Mouse (Mus musculus) cerebellum, adult (tissue): Measurements from ENCODE around the gene Tmco4.

ENCODE experiments used
- ATAC-seq: cut with Nextera tagmentation; 2 replicates; pipeline ENCODE4 v1.9.2; 2017; ENCODE audit warnings: mild to moderate bottlenecking, moderate library complexity, mixed read lengths; ENCODE audit not compliant: insufficient number of reproducible peaks, low FRiP score, low TSS enrichment

Gene Tmco4

DNA sequence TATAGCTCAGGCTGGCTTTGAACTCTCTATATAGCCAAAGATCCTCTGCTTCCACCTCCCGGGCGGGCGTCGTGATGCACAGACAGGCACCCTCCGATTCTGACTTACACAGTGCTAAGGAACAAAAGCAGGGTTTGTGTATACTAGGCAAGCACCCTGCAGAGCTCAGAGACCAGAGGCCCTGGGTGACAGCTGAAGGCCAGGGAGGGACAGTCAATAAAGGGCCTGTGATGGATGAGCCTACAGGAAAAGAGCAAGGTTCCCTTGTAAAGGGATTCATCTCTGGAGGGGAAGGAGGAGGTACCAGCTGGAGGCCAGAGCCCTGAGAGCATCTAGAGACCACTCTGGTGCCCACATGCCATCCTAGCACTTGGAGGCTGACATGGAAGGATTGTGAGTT is 80.7 kb downstream of the Tmco4 start:
- no peak for ATAC-seq

DNA sequence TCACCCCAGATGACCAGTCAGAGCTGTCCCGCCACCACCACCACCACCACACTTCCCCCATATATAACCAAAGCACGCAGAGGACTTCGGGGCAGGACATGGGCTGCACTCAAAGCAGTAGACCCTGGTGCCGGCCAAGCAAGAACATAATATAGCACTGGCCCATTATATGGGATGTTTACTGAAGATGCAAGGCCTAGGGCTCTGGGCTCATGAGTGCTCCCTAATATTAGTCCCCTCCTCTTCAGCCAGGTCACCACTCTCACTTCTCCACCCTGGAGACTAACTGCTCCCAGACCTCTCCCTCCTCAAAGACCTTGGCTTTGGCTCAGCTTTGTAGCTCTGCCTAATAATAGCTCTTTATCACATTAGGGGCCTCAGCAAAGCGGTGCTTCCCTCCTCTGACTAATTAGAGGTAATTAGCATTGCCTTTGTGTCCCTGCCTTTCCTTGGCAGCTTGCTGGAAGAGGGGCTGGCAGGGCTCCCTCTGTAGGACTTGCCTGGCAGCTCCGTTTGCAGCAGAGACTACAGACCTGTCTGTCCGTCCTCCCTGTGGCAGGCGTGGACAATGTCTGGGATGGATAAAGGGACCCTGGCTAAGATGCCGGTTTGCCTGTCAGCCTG is 81.7 kb downstream of the Tmco4 start:
- ATAC-seq: no peak

GRCm38 (mm10) chr4:139055336-139055735 is 82.6 kb downstream of the Tmco4 start:
- ATAC-seq: no peak

DNA sequence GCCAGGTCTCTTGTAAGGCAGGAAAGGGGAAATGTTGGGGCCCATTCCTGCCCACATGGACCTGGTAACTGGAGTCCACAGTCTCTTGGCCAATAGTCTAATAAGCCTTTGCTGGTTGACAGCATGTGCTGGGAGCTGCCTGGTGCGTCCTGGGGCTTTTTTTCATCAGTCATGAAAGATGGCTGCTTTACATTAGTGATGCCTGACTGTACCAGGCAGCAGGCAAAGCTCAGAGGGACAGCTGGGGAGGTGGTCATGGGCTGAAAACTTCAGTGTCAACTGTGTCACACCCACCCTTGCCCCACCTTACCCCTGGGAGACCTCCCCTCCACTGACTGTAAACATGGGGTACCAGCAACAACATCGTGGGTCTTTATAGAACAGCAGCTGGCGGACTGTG is 83.1 kb downstream of the Tmco4 start:
- no peak for ATAC-seq

- no peak for ATAC-seq
Measured at GRCm38 (mm10) chr4:139057291-139057690, 84.6 kb downstream of the Tmco4 start.

- no peak for ATAC-seq
Measured at GRCm38 (mm10) chr4:139058029-139058428, 85.3 kb downstream of the Tmco4 start.

DNA sequence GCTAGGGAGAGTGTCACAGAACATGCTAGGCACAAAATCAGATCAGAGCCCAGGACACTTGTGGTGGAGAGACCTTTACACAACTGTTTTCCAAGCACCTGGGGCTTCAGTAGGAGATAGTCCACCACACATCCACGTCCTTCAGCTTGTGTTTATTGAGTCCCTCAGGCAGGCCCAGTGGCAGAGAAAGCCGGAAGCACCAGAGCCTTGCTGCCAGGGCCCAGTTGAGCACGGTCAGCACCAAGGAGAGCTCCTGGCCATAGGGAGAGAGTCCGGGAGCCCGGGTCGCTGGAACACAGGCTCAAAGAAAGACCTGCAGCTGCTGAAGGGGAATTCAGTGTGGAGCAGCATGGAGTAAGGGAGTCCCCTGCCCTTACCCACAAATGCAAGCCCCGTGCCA is 86.9 kb downstream of the Tmco4 start:
- ATAC-seq: no peak

- ATAC-seq: no peak
Measured at GRCm38 (mm10) chr4:139064831-139065230, 92.1 kb downstream of the Tmco4 start.

DNA sequence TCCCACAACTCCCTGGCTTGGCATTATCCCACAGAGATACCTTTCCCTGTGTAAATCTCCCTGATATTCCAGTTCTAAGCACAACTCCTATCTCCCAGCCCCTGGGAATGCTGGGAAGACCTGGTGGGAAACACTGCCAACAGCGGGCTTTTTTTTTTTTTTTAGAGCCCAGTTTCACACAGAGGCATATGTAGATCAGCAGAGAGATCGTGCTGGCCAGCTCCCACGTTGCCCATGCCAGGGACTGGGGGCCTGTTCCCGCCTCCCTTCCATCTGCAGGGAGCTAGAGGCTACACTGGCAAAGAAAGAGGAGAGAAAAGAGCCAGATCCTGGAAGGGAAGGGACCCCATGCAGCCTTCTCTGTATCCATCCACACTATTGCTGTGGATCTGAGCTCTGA is 95.6 kb downstream of the Tmco4 start:
- ATAC-seq: no peak

GRCm38 (mm10) chr4:139074060-139074459 is 101.4 kb downstream of the Tmco4 start:
- ATAC-seq: no peak

- ATAC-seq: 0 out of 2 replicates have a peak, but pooled peaks have one; percentile 13
Measured at GRCm38 (mm10) chr4:139075041-139075711, 102.5 kb downstream of the Tmco4 start, which contains the start of gene Htr6. Gene Htr6, minus strand, starts transcription at chr4:139075570.

DNA sequence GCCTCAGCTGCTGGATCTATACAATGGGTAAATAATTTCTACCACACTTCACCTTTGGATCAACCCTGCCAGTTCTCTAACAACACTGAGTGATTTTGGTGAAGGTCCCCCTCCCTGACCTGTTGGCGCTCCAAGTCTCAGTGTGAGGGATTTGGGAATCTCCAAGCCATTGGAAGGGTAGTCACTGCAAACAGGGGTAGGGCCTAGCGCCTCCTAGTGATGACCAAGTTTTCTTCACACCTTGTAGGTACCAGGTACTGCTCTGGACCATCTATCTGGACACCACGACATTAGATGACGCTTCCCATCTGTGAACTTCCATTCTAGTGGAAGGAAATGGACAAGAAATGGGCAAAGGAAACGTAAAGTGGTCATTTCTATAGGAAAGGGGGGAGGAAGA is 103.2 kb downstream of the Tmco4 start:
- no peak for ATAC-seq

DNA sequence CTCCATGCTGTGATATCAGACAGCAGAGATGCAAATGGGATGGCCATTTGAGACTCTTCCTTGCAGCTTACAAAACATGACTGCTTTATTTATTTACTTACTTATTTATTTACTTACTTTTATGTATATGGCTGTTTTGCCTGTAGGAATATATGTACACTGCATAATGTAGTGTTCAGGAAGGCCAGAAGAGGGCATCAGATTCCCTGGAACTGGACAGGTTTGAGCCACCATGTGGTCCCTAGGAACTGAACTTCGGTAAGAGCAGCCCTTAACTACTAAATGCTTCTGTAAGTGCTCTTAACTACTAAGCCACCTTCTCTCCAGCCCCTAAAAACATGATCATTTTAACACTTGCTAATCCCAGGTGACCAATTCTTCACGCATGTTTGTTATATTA is 105.6 kb downstream of the Tmco4 start:
- no peak for ATAC-seq

DNA sequence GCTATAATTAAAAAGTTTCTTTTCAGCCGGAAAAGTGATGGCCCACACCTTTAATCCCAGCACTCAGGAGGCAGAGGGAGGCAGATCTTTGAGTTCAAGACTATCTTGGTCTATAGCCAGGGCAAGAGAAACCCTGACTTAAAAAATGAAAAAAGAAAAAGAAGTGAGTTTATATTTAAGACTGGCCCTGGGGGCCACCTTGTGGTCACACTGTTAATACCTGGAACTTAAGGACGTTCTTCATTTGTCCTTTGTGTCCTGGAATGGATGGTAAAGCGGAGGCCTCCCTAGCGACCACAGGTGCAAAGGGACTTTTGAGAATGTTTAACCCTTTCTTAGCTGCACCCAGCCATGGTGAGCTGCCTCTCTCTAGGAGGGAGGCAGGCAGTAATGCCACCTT is 106.0 kb downstream of the Tmco4 start:
- ATAC-seq: no peak

DNA sequence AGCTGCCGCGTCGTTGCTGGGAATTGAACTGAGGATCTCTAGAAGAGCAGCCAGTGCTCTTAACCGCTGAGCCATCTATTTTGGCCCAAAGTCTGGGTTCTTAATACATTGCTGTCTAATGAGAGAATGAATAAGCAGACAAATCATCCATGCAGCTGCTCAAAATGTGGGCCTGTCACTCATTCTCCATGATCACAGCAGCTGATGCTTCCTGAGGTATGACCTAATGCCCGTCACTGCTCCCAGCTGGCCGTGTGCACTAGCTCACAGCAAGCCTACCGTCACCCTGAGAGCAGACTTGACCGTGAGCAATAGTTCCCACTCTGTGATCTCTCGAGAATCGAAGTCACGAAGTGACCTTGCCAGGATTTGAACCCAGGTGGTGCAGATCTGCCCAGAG is 106.8 kb downstream of the Tmco4 start:
- ATAC-seq: no peak

GRCm38 (mm10) chr4:139080259-139080658 is 107.6 kb downstream of the Tmco4 start:
- no peak for ATAC-seq

GRCm38 (mm10) chr4:139081270-139081931 is 108.7 kb downstream of the Tmco4 start:
- no peak for ATAC-seq

DNA sequence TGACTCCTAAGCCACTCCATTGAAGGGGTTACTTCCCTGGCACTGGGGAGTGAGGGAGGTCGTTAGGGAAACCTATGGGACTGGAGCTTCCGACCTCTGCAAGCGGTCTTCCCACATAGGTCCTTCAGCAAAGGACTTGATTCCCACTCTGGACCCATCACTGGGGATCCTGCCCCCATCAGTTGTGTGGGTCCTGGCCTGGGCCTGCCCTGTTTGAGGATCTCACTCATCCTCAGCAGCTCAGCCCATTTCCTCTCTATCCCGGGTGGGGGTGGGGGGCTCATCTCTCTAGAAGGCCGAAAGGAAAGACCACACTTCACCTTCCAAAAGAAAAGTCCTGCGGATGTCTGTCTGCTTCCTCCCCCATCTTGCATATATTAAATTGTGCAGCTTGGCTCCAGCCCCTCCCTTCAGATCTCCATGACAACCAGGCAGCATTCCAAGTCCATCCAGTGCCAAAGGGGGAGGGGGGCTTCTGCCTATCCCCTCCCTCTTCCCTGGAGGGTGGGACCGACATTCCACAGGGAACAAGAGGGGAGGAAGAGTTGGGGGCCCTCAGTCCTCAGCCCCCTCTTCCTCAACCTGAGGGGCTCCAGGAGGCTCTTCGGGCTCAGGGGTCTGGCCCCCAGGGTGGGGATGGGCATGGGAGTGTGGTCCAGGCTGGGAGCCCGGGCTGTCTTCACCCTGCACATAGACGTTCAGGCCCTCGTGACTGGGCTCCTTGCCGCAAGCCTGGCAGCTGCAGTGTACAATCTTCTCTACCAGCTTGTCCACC is 110.3 kb downstream of the Tmco4 start:
- ATAC-seq: no peak

GRCm38 (mm10) chr4:139085337-139085736 is 112.6 kb downstream of the Tmco4 start:
- no peak for ATAC-seq

DNA sequence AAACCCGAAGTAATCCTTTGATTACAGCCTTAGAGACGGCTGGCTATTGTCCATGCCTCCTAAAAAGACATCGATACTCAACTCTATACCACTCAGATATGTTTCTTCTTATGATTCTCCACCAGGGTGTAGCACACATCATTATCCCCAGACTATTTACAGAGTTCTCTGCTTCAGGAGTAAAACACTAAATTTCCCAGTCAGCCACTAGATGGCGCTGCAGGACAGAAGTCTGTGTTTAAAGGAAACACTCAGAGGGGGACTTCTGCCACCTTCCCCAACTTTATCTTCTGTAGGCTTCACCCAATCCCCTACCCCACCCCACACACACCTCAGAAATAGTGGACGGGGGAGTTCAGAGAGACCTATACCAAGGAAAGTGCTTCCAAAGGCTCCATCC is 113.3 kb downstream of the Tmco4 start:
- no peak for ATAC-seq

DNA sequence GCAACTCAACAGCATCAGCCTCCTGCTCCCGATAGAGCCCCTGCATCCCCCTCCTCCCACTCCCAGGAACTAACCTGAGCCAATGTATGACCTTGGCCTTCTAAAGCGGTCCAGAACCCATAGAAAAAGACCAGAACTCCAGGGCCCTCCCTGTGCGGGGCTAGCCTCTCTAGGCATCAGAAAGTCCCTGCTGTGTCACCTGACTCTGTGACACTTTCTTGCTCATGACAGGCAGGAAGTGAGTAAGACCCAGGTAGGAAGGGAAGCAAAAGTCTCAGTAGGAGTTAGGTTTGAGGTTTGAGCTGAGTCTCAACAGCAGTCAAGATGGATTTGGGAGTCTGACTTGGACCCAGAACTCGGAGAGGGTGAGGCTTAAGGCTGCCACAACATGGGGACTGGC is 114.3 kb downstream of the Tmco4 start:
- no peak for ATAC-seq
